Mouse (Mus musculus) thymus, postnatal 4 days (tissue): ENCODE results near the gene Zfyve9.
"Not testable (repeated sequence)": the region's sequence is repeated elsewhere in the genome, so short reads cannot be mapped to it uniquely, and the experiment has no call there.

ENCODE experiments used
- DNase-seq: peaks from one replicate; pipeline ENCODE4 v3.0.0; 2021

The Zfyve9 gene

GRCm38 (mm10) chr4:108719349-108719748 is 61.2 kb downstream of the Zfyve9 start, which contains the start of gene 3110021N24Rik:
TSS of gene 3110021N24Rik (plus strand) at chr4:108719649.
- DNase-seq = no peak

GRCm38 (mm10) chr4:108708209-108708608 is 72.4 kb downstream of the Zfyve9 start:
- DNase-seq = no peak

- DNase-seq = peak; percentile 21
These were observed 83.7 kb downstream of the Zfyve9 start for GRCm38 (mm10) chr4:108696934-108697333.

GRCm38 (mm10) chr4:108691469-108691868 is 89.1 kb downstream of the Zfyve9 start:
- no peak for DNase-seq

GRCm38 (mm10) chr4:108690479-108690878 is 90.1 kb downstream of the Zfyve9 start:
- DNase-seq = no peak

- DNase-seq = not testable (repeated sequence)
These were observed 93.5 kb downstream of the Zfyve9 start for GRCm38 (mm10) chr4:108687098-108687497.

- DNase-seq = no peak
These were observed 94.4 kb downstream of the Zfyve9 start for GRCm38 (mm10) chr4:108686156-108686555.

GRCm38 (mm10) chr4:108664407-108664806 is 116.2 kb downstream of the Zfyve9 start:
- DNase-seq = no peak

GRCm38 (mm10) chr4:108638752-108639151 is 141.8 kb downstream of the Zfyve9 start:
- no peak for DNase-seq

GRCm38 (mm10) chr4:108637721-108638120 is 142.9 kb downstream of the Zfyve9 start:
- no peak for DNase-seq

- DNase-seq = no peak
These were observed 145.5 kb downstream of the Zfyve9 start for GRCm38 (mm10) chr4:108635101-108635500.

GRCm38 (mm10) chr4:108634696-108635095 is 145.9 kb downstream of the Zfyve9 start:
- DNase-seq = no peak

GRCm38 (mm10) chr4:108633703-108634102 is 146.9 kb downstream of the Zfyve9 start:
- no peak for DNase-seq

GRCm38 (mm10) chr4:108631616-108632015 is 149.0 kb downstream of the Zfyve9 start:
- no peak for DNase-seq

- DNase-seq = no peak
These were observed 150.5 kb downstream of the Zfyve9 start for GRCm38 (mm10) chr4:108630096-108630495.

GRCm38 (mm10) chr4:108629363-108629880 is 151.2 kb downstream of the Zfyve9 start:
- no peak for DNase-seq

GRCm38 (mm10) chr4:108627066-108627465 is 153.5 kb downstream of the Zfyve9 start:
- DNase-seq = no peak

GRCm38 (mm10) chr4:108621504-108621903 is 159.1 kb downstream of the Zfyve9 start:
- DNase-seq = peak; percentile 58

- DNase-seq = no peak
These were observed 160.1 kb downstream of the Zfyve9 start for GRCm38 (mm10) chr4:108620536-108620935.

- peak; percentile 94 for DNase-seq
These were observed 160.8 kb downstream of the Zfyve9 start, which contains the start of gene Cc2d1b for GRCm38 (mm10) chr4:108619587-108620341. TSS of gene Cc2d1b (plus strand) at chr4:108619940.

- DNase-seq = peak; percentile 46
These were observed 161.4 kb downstream of the Zfyve9 start for GRCm38 (mm10) chr4:108619165-108619564.

GRCm38 (mm10) chr4:108618586-108618985 is 162.0 kb downstream of the Zfyve9 start:
- no peak for DNase-seq

GRCm38 (mm10) chr4:108610935-108611334 is 169.7 kb downstream of the Zfyve9 start:
- DNase-seq = no peak

GRCm38 (mm10) chr4:108608651-108609050 is 171.9 kb downstream of the Zfyve9 start:
- no peak for DNase-seq
